Mouse (Mus musculus) E14TG2a.4 (cell line): ENCODE results near the gene Scd4.

Experiments used
- CTCF ChIP-seq: conservative IDR thresholded peaks from 2 replicates; pipeline ENCODE4 v1.5.1; 2014; ENCODE audit warnings: low read length
- NANOG ChIP-seq: IDR thresholded peaks from 2 replicates; pipeline ENCODE4 v1.6.1; 2014; ENCODE audit warnings: borderline replicate concordance, low read length, mixed read lengths
- POU5F1 ChIP-seq: IDR thresholded peaks from 2 replicates; pipeline ENCODE4 v1.6.1; 2014; ENCODE audit warnings: low read length, borderline replicate concordance

GRCm38 (mm10) chr19:44312007-44312360 lies 20.9 kb upstream of the Scd4 start:
- TF ChIP-seq CTCF (no peak), NANOG (no peak), POU5F1 (no peak)
